18 mouse cellular contexts compared by ENCODE assay signal in genomic region chr16:4477591-4478215, GRCm38 (mm10). TPM values are rescaled to one million over a fixed set of nuclear protein-coding genes. Genes with fewer than 3 reads are reported as not detected.
DNase-seq lines count a peak whose midpoint lies in the region; ATAC-seq and TF ChIP-seq lines count a peak whose summit lies in the region.
"Had no signal": no experiment of that assay in that cellular context is flagged by ENCODE, and none has a peak within 500 bp of the region (broad histone marks: within the 10 kb centered on the region; RNA-seq: fewer than 3 reads in every experiment).

No protein-coding gene starts in this region.

- no peak overlapping the region for H3K27ac ChIP-seq in kidney, embryonic 14.5 days (ENCODE audit: low read depth, low read length)
- peak overlapping the region; percentile 26; the same call in 1 of the 2 replicates for H3K27ac ChIP-seq in embryonic fibroblast, embryonic 13.5 days (ENCODE audit: insufficient read depth, low read length)
- H3K27ac ChIP-seq: gastrocnemius, adult 2 months; heart, embryonic 15.5 days; layer of hippocampus, adult 2 months; left cerebral cortex, adult 2 months; limb, embryonic 12.5 days had no signal

- 0 out of 2 replicates have a peak, but pooled peaks cover 7% of the 10 kb centered on the region for H3K4me1 ChIP-seq in kidney, embryonic 14.5 days (ENCODE audit: control insufficient read depth, insufficient read depth, low read length)
- H3K4me1 ChIP-seq in embryonic fibroblast, embryonic 13.5 days (ENCODE audit: control insufficient read depth, insufficient read depth, low read length) = peaks cover 2% of the 10 kb centered on the region; the same call in 1 of the 2 replicates

- WGBS in kidney, embryonic 14.5 days = 81% methylated on average over 10 of the region's 10 CpGs

- DNase-seq in kidney, adult 11 months = peak; percentile 56
- peak; percentile 75 for DNase-seq in Muller cell, postnatal 12 days (ENCODE audit: inconsistent ontology term)
- peak; percentile 22 to 57 for DNase-seq in kidney, postnatal 36 days
- no peak for DNase-seq in left cerebral cortex, postnatal 14 days (ENCODE audit: low spot score in 2 of 2)
- DNase-seq in cerebellum, adult 9-11 months = no peak
- DNase-seq: cerebellum, postnatal 14 days; gastrocnemius, adult 2 months; heart, adult 11 months; lung, postnatal 14 days; right cerebral cortex, adult 18-20 months had no signal

- H3K9ac ChIP-seq in kidney, embryonic 14.5 days (ENCODE audit: low read depth, low read length) = no peak overlapping the region
- H3K9ac ChIP-seq: heart, embryonic 15.5 days; limb, embryonic 12.5 days had no signal

- no peak for ATAC-seq in kidney, embryonic 14.5 days (ENCODE audit: low FRiP score, low TSS enrichment)
- ATAC-seq: forebrain, embryonic 14.5 days had no signal

- intact Hi-C loops in left cerebral cortex, postnatal 14 days (cut with DNase I) = no loop called here

- H3K4me2 ChIP-seq in kidney, embryonic 14.5 days (replicated peaks; ENCODE audit: low read depth, low read length) = no peak overlapping the region
- H3K4me2 ChIP-seq: heart, embryonic 15.5 days; limb, embryonic 12.5 days had no signal

- H3K36me3 ChIP-seq in kidney, embryonic 14.5 days (ENCODE audit: control insufficient read depth, insufficient read depth, low read length) = peaks cover 5% of the 10 kb centered on the region; the same call in 1 of the 2 replicates

- TF ChIP-seq POLR2A in embryonic fibroblast, embryonic 13.5 days (IDR thresholded peaks at IDR 0.05; ENCODE audit: low read depth, low read length) = no peak

- H3K4me3 ChIP-seq in kidney, embryonic 14.5 days (ENCODE audit: low read length) = no peak overlapping the region
- H3K4me3 ChIP-seq in embryonic fibroblast, embryonic 13.5 days (ENCODE audit: insufficient read depth, low read length) = no peak overlapping the region
- H3K4me3 ChIP-seq: gastrocnemius, adult 2 months; heart, embryonic 15.5 days; layer of hippocampus, adult 2 months; left cerebral cortex, adult 2 months; limb, embryonic 12.5 days; megakaryocyte, embryonic 14.5 days had no signal

- H3K9me3 ChIP-seq in kidney, embryonic 14.5 days (ENCODE audit: control insufficient read depth, low read length) = no peaks in the 10 kb centered on the region
- H3K9me3 ChIP-seq: heart, embryonic 15.5 days; limb, embryonic 12.5 days; megakaryocyte, embryonic 14.5 days had no signal

- no peaks in the 10 kb centered on the region for H3K27me3 ChIP-seq in kidney, embryonic 14.5 days (ENCODE audit: control insufficient read depth, insufficient read depth, low read length)
- H3K27me3 ChIP-seq: heart, embryonic 15.5 days; limb, embryonic 12.5 days had no signal

- TF ChIP-seq CTCF in embryonic fibroblast, embryonic 13.5 days (IDR thresholded peaks at IDR 0.05; ENCODE audit: borderline replicate concordance, insufficient read depth, low read length) = no peak

RNA-seq across cellular contexts. Expression of gene Adcy9, which starts 57.4 kb away (rescaled TPM):
- polyA plus RNA-seq in kidney, embryonic 14.5 days (2014; fragmentation: Nextera tagmentation; extraction: Ambion mirVana) = 1.1 and 1.3 TPM in 2 replicates
- polyA plus RNA-seq in embryonic fibroblast, embryonic 13.5 days (2011; ENCODE audit: insufficient read length, low read depth, missing spikeins) = 2.3 and 2.8 TPM in 2 replicates
- total RNA-seq in left cerebral cortex, postnatal 14 days (2021) = 10 to 100 TPM; 50.1 to 57.1 TPM

Comparison
In these comparisons a context has a peak if more than half of its experiments do, and no peak if none do; other contexts are left out.
1. DNase-seq: peak in kidney, adult 11 months (single experiment), Muller cell, postnatal 12 days (single experiment) and kidney, postnatal 36 days (2 of 2); none in left cerebral cortex, postnatal 14 days (0 of 2) and cerebellum, adult 9-11 months (single experiment).